Mouse (Mus musculus) neural tube, embryonic 13.5 days (tissue): ENCODE results near the gene Klrg1. TPM values are rescaled to one million over a fixed set of nuclear protein-coding genes. Genes with fewer than 3 reads are reported as not detected.

ENCODE experiments used
- ATAC-seq: fragments of 200-750 bp; cut with Nextera tagmentation; 2 replicates; pipeline ENCODE4 v1.8.0; 2017; ENCODE audit warnings: low read depth, mild to moderate bottlenecking, moderate TSS enrichment, moderate library complexity
- H3K27ac ChIP-seq: fragments of 300-500 bp; sonication (generic); replicated peaks from 2 replicates; pipeline ENCODE4 v1.5.1; 2015; ENCODE audit warnings: moderate library complexity, mild to moderate bottlenecking, inconsistent platforms
- H3K27me3 ChIP-seq: fragments of 300-500 bp; sonication (generic); 2 replicates; pipeline ENCODE4 v1.6.1; 2015; ENCODE audit warnings: mild to moderate bottlenecking, inconsistent platforms
- H3K36me3 ChIP-seq: fragments of 300-500 bp; sonication (generic); 2 replicates; pipeline ENCODE4 v1.6.1; 2015; ENCODE audit warnings: mild to moderate bottlenecking, inconsistent platforms
- H3K4me1 ChIP-seq: fragments of 300-500 bp; sonication (generic); replicated peaks from 2 replicates; pipeline ENCODE4 v1.6.1; 2015; ENCODE audit warnings: inconsistent platforms
- H3K4me2 ChIP-seq: fragments of 300-500 bp; sonication (generic); 2 replicates; pipeline ENCODE4 v1.6.1; 2015; ENCODE audit warnings: inconsistent platforms, mild to moderate bottlenecking, moderate library complexity
- H3K4me3 ChIP-seq: fragments of 300-500 bp; sonication (generic); 2 replicates; pipeline ENCODE4 v1.5.1; 2015; ENCODE audit warnings: mild to moderate bottlenecking, inconsistent platforms
- H3K9ac ChIP-seq: fragments of 300-500 bp; sonication (generic); 2 replicates; pipeline ENCODE4 v1.6.1; 2015; ENCODE audit warnings: moderate library complexity, mild to moderate bottlenecking, inconsistent platforms
- H3K9me3 ChIP-seq: fragments of 300-500 bp; sonication (generic); 2 replicates; pipeline ENCODE4 v1.6.1; 2016; ENCODE audit warnings: inconsistent platforms
- WGBS: fragments of 180-500 bp; shearing (Covaris S2); methylation state at CpG from one replicate; pipeline ENCODE4 v1.1.7; 2015; 5-methylcytosine and 5-hydroxymethylcytosine counted together
- polyA plus RNA-seq: library from polyadenylated mRNA; unstranded; fragments of >200 nt; fragmentation: Nextera tagmentation; extraction: Ambion mirVana; gene quantifications from 2 replicates; pipeline ENCODE4 v1.2.1, GENCODE M21; 2015

The Klrg1 gene
- polyA plus RNA-seq = 0.21 and 0.63 TPM in 2 replicates

DNA sequence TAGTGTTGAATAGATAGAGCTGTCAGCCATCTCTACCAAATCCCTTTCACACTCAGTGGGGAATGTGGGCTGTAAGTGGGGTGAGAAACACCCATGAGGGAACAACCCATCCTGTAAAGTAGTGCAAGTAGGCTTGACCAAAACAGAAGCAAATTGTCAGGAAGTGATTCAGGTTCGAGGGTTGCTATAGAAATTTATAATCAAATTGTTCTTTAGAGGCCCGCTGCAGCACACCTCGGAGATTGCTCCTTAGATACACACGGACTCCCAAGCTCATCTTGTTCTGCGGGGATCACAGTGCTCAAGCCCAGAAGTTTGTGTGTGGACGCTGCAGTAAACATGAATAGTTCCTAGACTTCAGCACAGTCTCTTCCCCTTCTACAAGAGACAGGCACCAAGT is at the start of gene Klrg1:
Gene Klrg1 (minus strand): TSS at position 101 of the 400 bp plus-strand sequence.
- WGBS = 88% methylated on average over 6 of the region's 6 CpGs
- H3K36me3 ChIP-seq = no peaks in the 10 kb centered on the region
- H3K27ac ChIP-seq = no peak within 1 kb of the TSS
- H3K27me3 ChIP-seq = no peaks in the 10 kb centered on the region
- H3K9ac ChIP-seq = no peak within 1 kb of the TSS
- H3K4me1 ChIP-seq = no peaks in the 10 kb centered on the region
- ATAC-seq = no peak
- H3K4me2 ChIP-seq = no peak within 1 kb of the TSS
- no peak within 1 kb of the TSS for H3K4me3 ChIP-seq
- no peaks in the 10 kb centered on the region for H3K9me3 ChIP-seq

GRCm38 (mm10) chr6:122325361-122325975 is 42.8 kb upstream of the Klrg1 start:
- ATAC-seq = no peak
- WGBS = 91% methylated on average over 6 of the region's 6 CpGs
- Histone ChIP-seq H3K36me3 (peaks cover 82% of the 10 kb centered on the region), H3K27me3 (no peaks in the 10 kb centered on the region), H3K4me1 (no peaks in the 10 kb centered on the region), H3K27ac (no peak overlapping the region), H3K9ac (no peak overlapping the region), H3K4me3 (no peak overlapping the region), H3K9me3 (no peaks in the 10 kb centered on the region), H3K4me2 (no peak overlapping the region)

DNA sequence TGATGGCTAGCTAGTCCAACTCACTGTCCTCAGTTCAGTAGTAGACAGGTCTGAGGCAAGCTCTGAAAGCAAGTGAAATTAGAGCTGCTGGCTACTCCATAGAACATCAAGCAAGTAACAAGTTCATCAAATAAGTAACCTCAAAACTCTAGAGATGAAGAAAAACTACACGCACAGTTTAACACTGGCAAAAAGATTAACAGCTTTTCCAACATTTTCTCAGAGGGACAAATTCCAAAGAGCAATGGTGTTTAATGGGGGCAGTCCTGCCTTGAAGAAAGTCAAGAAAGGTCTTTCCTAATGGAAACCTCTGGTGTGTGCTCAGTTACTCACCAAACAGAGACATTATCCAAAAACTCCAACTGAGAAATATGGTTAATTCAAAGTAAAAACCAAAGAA is 36.0 kb upstream of the Klrg1 start:
- H3K9ac ChIP-seq = no peak overlapping the region
- no peak for ATAC-seq
- H3K27ac ChIP-seq = no peak overlapping the region
- no peaks in the 10 kb centered on the region for H3K9me3 ChIP-seq
- H3K36me3 ChIP-seq = peaks cover 98% of the 10 kb centered on the region
- no peaks in the 10 kb centered on the region for H3K27me3 ChIP-seq
- H3K4me2 ChIP-seq = no peak overlapping the region
- H3K4me1 ChIP-seq = no peaks in the 10 kb centered on the region
- no peak overlapping the region for H3K4me3 ChIP-seq
- WGBS = 89% methylated on average over 1 of the region's 1 CpGs

GRCm38 (mm10) chr6:122310187-122310820 is 27.6 kb upstream of the Klrg1 start:
- peak overlapping the region; percentile 75; the same call in 1 of the 2 replicates for H3K4me3 ChIP-seq

GRCm38 (mm10) chr6:122309446-122309960 is 26.8 kb upstream of the Klrg1 start:
- peak overlapping the region; percentile 85 for H3K4me2 ChIP-seq
- H3K27ac ChIP-seq = peak overlapping the region; percentile 82; the same call in 1 of the 2 replicates
- peak overlapping the region; percentile 75 for H3K4me3 ChIP-seq
- 13% methylated on average over 11 of the region's 11 CpGs for WGBS
- peaks cover 27% of the 10 kb centered on the region for H3K36me3 ChIP-seq
- H3K4me1 ChIP-seq = peaks cover 27% of the 10 kb centered on the region
- no peak for ATAC-seq
- H3K9ac ChIP-seq = peak overlapping the region; percentile 89
- no peaks in the 10 kb centered on the region for H3K9me3 ChIP-seq
- no peaks in the 10 kb centered on the region for H3K27me3 ChIP-seq

More at GRCm38 (mm10) chr6:122310187-122310820, 27.6 kb upstream of the Klrg1 start:
- H3K4me2 ChIP-seq = peak overlapping the region; percentile 85
- no peak overlapping the region for H3K27ac ChIP-seq
- H3K9me3 ChIP-seq = no peaks in the 10 kb centered on the region
- H3K9ac ChIP-seq = peak overlapping the region; percentile 89
- H3K4me1 ChIP-seq = peaks cover 27% of the 10 kb centered on the region
- peaks cover 36% of the 10 kb centered on the region for H3K36me3 ChIP-seq
- WGBS = 77% methylated on average over 5 of the region's 5 CpGs
- H3K27me3 ChIP-seq = no peaks in the 10 kb centered on the region
- no peak for ATAC-seq

DNA sequence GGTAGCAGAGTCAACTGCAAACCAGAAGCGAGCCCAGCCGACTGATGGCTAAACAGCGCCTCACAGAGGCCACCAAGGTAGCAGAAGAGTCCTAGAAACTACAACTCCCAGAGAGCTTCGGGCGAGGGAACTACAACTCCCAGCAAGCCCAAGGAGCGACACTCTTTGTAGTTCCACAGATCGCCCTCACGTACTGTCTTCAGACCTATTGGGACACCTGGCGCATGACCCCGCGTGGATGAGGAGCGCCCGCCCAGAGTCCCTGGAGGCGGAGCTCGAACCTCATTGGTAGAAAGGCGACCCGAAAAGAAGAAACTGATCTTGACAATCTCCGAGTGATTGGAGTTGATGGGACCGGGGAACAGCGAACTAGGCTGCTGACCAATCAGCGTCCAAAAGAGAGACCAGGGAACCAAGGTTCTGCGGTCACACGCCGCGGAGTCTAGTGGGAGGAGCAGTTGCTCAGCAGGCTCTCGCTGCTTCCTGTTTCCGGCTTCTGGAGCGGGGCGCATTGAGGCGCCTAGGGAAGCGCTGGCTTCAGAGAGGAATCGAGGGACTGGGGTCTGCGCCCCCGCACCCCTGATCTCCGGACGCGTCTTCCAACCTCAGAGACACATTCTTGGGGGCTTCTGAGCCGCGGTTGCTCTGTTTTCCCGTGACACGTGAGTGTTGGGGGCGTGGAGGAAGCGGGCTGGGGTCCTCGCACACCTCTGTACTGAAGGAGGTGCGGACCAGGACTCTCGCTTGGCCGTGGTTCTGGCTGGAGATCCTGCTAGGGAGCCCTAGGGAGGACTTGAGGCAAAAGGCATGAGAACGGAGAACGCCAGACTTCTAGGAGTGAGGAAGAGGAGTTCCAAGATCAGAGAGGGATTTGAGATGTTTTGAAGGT is 26.1 kb upstream of the Klrg1 start, which contains the start of gene M6pr:
Gene M6pr (plus strand): TSS at position 216 of the 889 bp plus-strand sequence.
- peak within 1 kb of the TSS; percentile 89 for H3K9ac ChIP-seq
- peak within 1 kb of the TSS; percentile 85 for H3K4me2 ChIP-seq
- peak within 1 kb of the TSS; percentile 75 for H3K4me3 ChIP-seq
- peaks cover 27% of the 10 kb centered on the region for H3K4me1 ChIP-seq
- peaks cover 20% of the 10 kb centered on the region for H3K36me3 ChIP-seq
- ATAC-seq = peak; percentile 99
- H3K9me3 ChIP-seq = no peaks in the 10 kb centered on the region
- peak within 1 kb of the TSS; percentile 82 for H3K27ac ChIP-seq
- no peaks in the 10 kb centered on the region for H3K27me3 ChIP-seq
- under 1% methylated on average over 49 of the region's 49 CpGs for WGBS

DNA sequence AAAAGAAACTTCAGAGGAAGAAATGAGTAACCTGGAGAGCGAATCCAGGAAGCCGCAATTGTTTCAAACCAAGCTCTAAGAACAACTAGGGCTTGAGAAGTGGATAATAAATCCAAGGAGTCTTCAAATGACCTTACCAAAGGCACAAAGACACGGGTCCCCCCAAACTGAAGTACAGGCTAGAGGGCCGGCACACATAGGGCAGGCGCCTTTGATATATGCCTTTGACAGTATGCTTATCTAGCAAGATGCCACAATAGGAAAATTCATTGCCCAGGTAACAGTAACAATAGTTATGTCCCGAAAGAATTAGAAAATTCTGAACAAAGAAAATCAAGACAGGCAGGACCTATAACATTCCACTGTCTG is 25.4 kb upstream of the Klrg1 start:
- H3K4me1 ChIP-seq = peaks cover 27% of the 10 kb centered on the region
- 61% methylated on average over 6 of the region's 6 CpGs for WGBS
- H3K27me3 ChIP-seq = no peaks in the 10 kb centered on the region
- H3K36me3 ChIP-seq = peaks cover 14% of the 10 kb centered on the region
- H3K27ac ChIP-seq = no peak overlapping the region
- no peaks in the 10 kb centered on the region for H3K9me3 ChIP-seq
- peak; percentile 44 for ATAC-seq
- H3K9ac ChIP-seq = no peak overlapping the region
- peak overlapping the region; percentile 75; the same call in 1 of the 2 replicates for H3K4me3 ChIP-seq
- peak overlapping the region; percentile 29 for H3K4me2 ChIP-seq

GRCm38 (mm10) chr6:122306707-122307106 is 24.0 kb upstream of the Klrg1 start:
- ATAC-seq = no peak
- Histone ChIP-seq H3K9ac (no peak overlapping the region), H3K4me2 (no peak overlapping the region), H3K4me1 (peaks cover 27% of the 10 kb centered on the region), H3K27ac (no peak overlapping the region), H3K36me3 (peaks cover 2% of the 10 kb centered on the region; the same call in 1 of the 2 replicates), H3K4me3 (no peak overlapping the region), H3K9me3 (no peaks in the 10 kb centered on the region), H3K27me3 (no peaks in the 10 kb centered on the region)
- 86% methylated on average over 4 of the region's 4 CpGs for WGBS

DNA sequence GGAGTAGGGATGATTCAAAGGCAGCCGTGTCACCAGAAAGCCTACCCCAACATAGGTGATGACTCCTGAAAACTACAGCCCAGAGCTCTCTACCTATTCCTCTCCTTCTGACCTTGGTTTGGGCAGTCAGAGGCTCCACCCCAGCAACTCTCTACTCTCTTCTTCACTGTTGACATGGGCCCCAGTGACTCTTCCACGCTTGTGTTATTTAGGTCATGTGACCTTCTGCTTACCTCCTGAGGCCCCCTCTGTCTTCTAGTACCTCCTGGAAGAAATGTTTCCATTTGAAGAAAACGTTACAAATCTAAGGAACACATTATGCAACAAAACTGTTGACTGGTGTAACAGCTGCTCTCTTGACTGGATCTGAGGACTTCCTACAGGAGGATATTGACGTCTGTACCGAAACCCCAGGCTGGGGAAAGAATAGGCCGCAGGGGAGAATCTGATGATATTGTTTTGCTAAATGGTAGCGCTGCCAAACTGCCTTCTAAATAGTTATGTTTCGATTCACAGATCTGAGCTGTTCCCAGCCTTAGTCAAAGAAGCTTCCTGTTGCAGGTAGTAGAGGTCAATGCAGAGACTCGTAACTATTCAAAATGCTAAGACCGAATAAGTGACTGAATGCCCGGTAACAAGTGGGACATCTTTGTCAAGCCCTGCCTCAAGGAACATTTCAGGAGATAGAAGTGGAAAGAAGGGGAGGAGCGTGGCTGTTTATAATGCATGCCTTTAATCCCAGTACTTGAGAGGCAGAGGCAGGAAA is 22.3 kb upstream of the Klrg1 start:
- H3K4me1 ChIP-seq = peaks cover 12% of the 10 kb centered on the region
- H3K27ac ChIP-seq = no peak overlapping the region
- H3K4me3 ChIP-seq = no peak overlapping the region
- ATAC-seq = no peak
- no peak overlapping the region for H3K9ac ChIP-seq
- H3K9me3 ChIP-seq = no peaks in the 10 kb centered on the region
- no peak overlapping the region for H3K4me2 ChIP-seq
- H3K36me3 ChIP-seq = no peaks in the 10 kb centered on the region
- no peaks in the 10 kb centered on the region for H3K27me3 ChIP-seq
- WGBS = 80% methylated on average over 12 of the region's 12 CpGs

- no peak for ATAC-seq
- WGBS = 42% methylated on average over 6 of the region's 6 CpGs
- no peak overlapping the region for H3K27ac ChIP-seq
- H3K4me2 ChIP-seq = no peak overlapping the region
- no peak overlapping the region for H3K4me3 ChIP-seq
- no peaks in the 10 kb centered on the region for H3K36me3 ChIP-seq
- peaks cover 6% of the 10 kb centered on the region for H3K4me1 ChIP-seq
- no peaks in the 10 kb centered on the region for H3K9me3 ChIP-seq
- H3K27me3 ChIP-seq = no peaks in the 10 kb centered on the region
- no peak overlapping the region for H3K9ac ChIP-seq
Measured at GRCm38 (mm10) chr6:122304355-122304754, 21.7 kb upstream of the Klrg1 start.

GRCm38 (mm10) chr6:122303526-122303925 is 20.8 kb upstream of the Klrg1 start:
- Histone ChIP-seq H3K9me3 (no peaks in the 10 kb centered on the region), H3K4me2 (no peak overlapping the region), H3K36me3 (no peaks in the 10 kb centered on the region), H3K4me1 (peaks cover 4% of the 10 kb centered on the region; the same call in 1 of the 2 replicates), H3K9ac (no peak overlapping the region), H3K27ac (no peak overlapping the region), H3K27me3 (no peaks in the 10 kb centered on the region), H3K4me3 (no peak overlapping the region)
- WGBS = 81% methylated on average over 9 of the region's 9 CpGs
- no peak for ATAC-seq
